Mouse (Mus musculus) lung, embryonic 16.5 days (tissue): Measurements from ENCODE around the gene Armh1. TPM values are rescaled to one million over a fixed set of nuclear protein-coding genes. Genes with fewer than 3 reads are reported as not detected.

Experiments used
- ATAC-seq: fragments of 200-750 bp; cut with Nextera tagmentation; 2 replicates; pipeline ENCODE4 v1.8.0; 2017; ENCODE audit warnings: low read depth, mild to moderate bottlenecking, moderate library complexity
- H3K27ac ChIP-seq: fragments of 300-500 bp; sonication (generic); 2 replicates; pipeline ENCODE4 v1.5.1; 2014; ENCODE audit warnings: mild to moderate bottlenecking, control low read depth, low read length
- H3K27me3 ChIP-seq: fragments of 300-500 bp; sonication (generic); 2 replicates; pipeline ENCODE4 v1.6.1; 2014; ENCODE audit warnings: low read depth, low read length, mixed read lengths; ENCODE audit not compliant: control insufficient read depth, insufficient read depth
- H3K36me3 ChIP-seq: fragments of 300-500 bp; sonication (generic); 2 replicates; pipeline ENCODE4 v1.6.1; 2014; ENCODE audit warnings: low read length; ENCODE audit not compliant: control insufficient read depth, insufficient read depth
- H3K4me1 ChIP-seq: fragments of 300-500 bp; sonication (generic); replicated peaks from 2 replicates; pipeline ENCODE4 v1.6.1; 2014; ENCODE audit warnings: low read length, mixed read lengths; ENCODE audit not compliant: control insufficient read depth, insufficient read depth
- H3K4me2 ChIP-seq: fragments of 300-500 bp; sonication (generic); 2 replicates; pipeline ENCODE4 v1.6.1; 2014; ENCODE audit warnings: low read depth, low read length, control low read depth
- H3K4me3 ChIP-seq: fragments of 300-500 bp; sonication (generic); 2 replicates; pipeline ENCODE4 v1.5.1; 2014; ENCODE audit warnings: mild to moderate bottlenecking, low read length, control low read depth
- H3K9ac ChIP-seq: fragments of 300-500 bp; sonication (generic); 2 replicates; pipeline ENCODE4 v1.6.1; 2014; ENCODE audit warnings: low read length, control low read depth
- H3K9me3 ChIP-seq: fragments of 300-500 bp; sonication (generic); 2 replicates; pipeline ENCODE4 v1.6.1; 2016; ENCODE audit warnings: low read length; ENCODE audit not compliant: control insufficient read depth
- WGBS: fragments of 180-500 bp; shearing (Covaris S2); extraction: QIAGEN DNeasy Blood & Tissue Kit; methylation state at CpG from one replicate; pipeline ENCODE4 v1.1.7; 2014; 5-methylcytosine and 5-hydroxymethylcytosine counted together
- polyA plus RNA-seq: library from polyadenylated mRNA; unstranded; fragments of >200 nt; fragmentation: Nextera tagmentation; extraction: Ambion mirVana; gene quantifications from 2 replicates; pipeline ENCODE4 v1.2.1, GENCODE M21; 2015

The Armh1 gene
- polyA plus RNA-seq, 1 experiment from 2014 or later: 2.0 TPM

DNA sequence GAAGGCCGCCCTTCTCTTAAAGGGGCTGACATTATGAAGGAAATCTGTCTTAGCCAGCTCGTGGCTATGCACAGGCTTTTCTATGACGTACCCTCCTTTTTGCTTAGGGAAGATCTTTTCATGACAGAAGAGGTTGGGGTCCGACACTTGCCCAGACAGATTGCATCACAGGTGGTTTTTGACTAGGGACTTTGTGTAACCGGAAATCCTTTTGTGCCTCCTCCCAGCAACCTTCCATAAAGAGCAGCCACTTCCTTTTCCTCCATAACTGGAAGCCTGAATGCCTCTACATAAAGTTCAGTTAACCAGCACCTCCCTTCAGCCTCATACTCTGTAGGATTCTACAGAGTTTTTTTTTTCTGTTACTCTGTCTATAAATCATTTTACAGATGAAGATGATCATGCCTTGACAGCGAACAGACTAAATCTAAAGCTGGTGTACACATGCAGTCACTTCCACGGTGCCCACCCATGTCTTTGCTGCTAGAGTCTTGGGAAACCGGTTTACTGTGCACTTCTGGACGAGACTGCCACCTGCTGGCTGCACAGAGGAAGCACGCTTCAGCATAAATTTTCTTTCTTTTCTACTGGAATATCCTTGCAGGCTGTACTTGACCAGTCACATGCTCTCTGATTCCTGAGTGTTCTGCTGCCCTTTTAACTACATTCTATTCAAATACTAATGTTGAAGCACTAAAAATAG, 33.3 kb downstream of the Armh1 start:
- H3K27me3 ChIP-seq: no peaks in the 10 kb centered on the region
- WGBS: 29% methylated on average over 10 of the region's 10 CpGs
- peak; percentile 54; the same call in 1 of the 2 replicates for ATAC-seq
- no peak overlapping the region for H3K4me3 ChIP-seq
- H3K9ac ChIP-seq: no peak overlapping the region
- no peaks in the 10 kb centered on the region for H3K9me3 ChIP-seq
- H3K4me1 ChIP-seq: peaks cover 2% of the 10 kb centered on the region; the same call in 1 of the 2 replicates
- no peaks in the 10 kb centered on the region for H3K36me3 ChIP-seq
- no peak overlapping the region for H3K4me2 ChIP-seq
- no peak overlapping the region for H3K27ac ChIP-seq

DNA sequence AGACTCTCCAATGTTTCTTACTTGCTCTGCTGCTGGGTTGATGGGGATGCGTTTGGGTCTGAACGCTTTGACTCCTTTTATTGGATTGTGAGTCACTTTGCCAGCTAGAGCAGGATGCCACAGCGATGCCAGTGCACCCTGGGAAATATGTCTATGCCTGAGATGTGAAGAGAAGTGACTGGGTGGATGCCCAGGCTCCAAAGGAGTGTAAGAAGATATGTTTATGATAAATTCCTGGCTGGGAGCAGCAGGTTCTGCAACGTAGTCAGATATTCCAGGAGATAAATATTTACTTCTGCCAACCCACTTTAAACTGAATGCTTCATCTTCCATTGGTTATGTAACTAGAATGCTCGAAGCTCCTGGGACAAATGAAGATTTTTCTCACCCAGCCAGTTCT, 34.9 kb downstream of the Armh1 start:
- Histone ChIP-seq H3K9ac (no peak overlapping the region), H3K27me3 (no peaks in the 10 kb centered on the region), H3K4me2 (no peak overlapping the region), H3K9me3 (no peaks in the 10 kb centered on the region), H3K36me3 (no peaks in the 10 kb centered on the region), H3K4me3 (no peak overlapping the region), H3K4me1 (peaks cover 2% of the 10 kb centered on the region; the same call in 1 of the 2 replicates), H3K27ac (no peak overlapping the region)
- 52% methylated on average over 5 of the region's 5 CpGs for WGBS
- ATAC-seq: no peak

DNA sequence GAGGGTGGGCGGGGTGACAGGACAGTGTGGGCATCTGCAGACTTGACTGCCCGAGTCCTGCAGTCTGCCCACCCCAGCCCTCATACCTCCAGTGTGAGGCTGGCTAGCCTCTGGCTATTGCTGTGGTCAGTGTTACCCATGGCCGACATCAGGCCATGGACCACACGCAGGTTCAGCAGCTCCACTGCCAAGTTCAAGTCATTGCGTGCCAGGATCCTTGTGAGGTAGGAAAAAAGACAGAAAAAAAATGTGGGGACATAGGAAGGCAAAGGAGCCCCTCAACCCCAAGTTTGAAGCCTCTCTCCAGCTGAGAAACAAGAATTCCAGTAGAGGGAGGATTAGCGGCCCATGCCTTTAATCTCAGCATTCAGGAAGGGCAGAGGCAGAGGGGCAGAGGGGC, 37.7 kb downstream of the Armh1 start:
- WGBS: 86% methylated on average over 6 of the region's 6 CpGs
- no peaks in the 10 kb centered on the region for H3K36me3 ChIP-seq

DNA sequence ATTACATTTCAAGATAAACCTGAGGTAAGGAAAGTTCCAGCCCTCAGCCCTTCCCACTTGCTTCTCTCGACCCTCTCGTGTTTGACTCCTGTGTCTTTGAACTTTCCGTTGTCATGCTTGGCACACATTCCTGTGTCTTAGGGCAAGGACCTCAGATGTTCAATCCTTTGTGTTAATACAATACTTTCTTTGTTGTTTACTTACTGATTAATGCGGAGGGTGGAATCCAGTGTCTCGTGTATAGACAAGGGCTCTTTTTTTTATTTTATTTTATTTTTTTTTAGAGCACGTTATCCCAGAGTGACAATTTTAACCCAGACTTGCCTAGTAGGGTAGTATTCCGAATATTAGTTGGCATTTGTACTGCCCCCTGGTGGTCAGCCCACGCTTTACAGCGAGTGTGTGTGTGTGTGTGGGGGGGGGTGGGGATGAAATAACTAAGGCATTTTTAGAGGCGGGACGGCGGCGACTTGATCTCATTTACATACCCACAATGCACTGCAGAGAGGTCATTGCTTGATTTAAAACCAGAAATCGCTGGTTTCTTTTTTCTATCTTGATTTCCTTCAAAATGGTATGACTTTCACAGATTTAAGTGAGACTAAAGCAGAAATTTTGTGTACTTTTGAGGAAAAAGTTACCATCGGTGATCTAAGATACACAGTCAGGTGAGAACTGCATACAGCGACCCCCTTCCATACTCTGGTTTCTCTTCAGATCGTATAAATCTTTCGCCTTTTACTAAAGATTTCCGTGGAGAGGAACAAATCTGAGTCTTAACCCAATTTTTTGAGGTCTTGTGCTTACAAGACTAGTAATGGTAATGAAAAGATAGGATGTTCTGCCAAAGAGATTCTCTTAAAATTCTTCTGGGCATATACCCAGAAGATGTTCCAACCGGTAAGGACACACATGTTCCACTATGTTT, 41.5 kb downstream of the Armh1 start:
- H3K27me3 ChIP-seq: no peaks in the 10 kb centered on the region
- ATAC-seq: peak; percentile 82

More for the DNA sequence above, 37.7 kb downstream of the Armh1 start:
- no peak for ATAC-seq
- Histone ChIP-seq H3K9me3 (no peaks in the 10 kb centered on the region), H3K27me3 (no peaks in the 10 kb centered on the region), H3K9ac (no peak overlapping the region), H3K27ac (no peak overlapping the region), H3K4me1 (peaks cover 2% of the 10 kb centered on the region; the same call in 1 of the 2 replicates), H3K4me2 (no peak overlapping the region), H3K4me3 (no peak overlapping the region)

DNA sequence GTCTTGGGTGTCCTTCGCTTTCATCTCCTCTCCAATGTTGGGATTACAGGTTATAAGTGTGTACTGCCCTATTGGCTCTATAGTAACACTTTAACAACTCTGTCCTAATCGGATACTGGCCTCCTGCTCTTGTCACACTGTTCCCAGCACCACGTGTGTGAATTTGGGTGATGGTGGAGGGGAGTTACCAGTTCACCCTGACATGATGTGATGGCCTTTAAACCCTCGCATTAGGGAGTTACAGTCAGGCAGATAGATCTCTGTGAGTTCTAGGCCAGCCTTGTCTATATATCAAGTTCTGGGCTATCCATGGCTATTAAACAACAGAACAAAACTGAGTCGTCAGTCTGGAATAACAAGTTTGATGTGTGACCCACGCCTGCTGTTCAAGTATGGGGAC, 42.3 kb downstream of the Armh1 start:
- H3K4me2 ChIP-seq: no peak overlapping the region
- H3K27ac ChIP-seq: no peak overlapping the region
- no peaks in the 10 kb centered on the region for H3K4me1 ChIP-seq
- H3K4me3 ChIP-seq: no peak overlapping the region
- H3K9ac ChIP-seq: no peak overlapping the region
- no peaks in the 10 kb centered on the region for H3K27me3 ChIP-seq
- no peaks in the 10 kb centered on the region for H3K36me3 ChIP-seq
- WGBS: 63% methylated on average over 6 of the region's 6 CpGs
- no peaks in the 10 kb centered on the region for H3K9me3 ChIP-seq
- ATAC-seq: 0 out of 2 replicates have a peak, but pooled peaks have one; percentile 12

More for the DNA sequence above, 41.5 kb downstream of the Armh1 start:
- WGBS: 4% methylated on average over 20 of the region's 20 CpGs
- no peaks in the 10 kb centered on the region for H3K9me3 ChIP-seq
- no peaks in the 10 kb centered on the region for H3K36me3 ChIP-seq
- H3K4me3 ChIP-seq: no peak overlapping the region
- no peak overlapping the region for H3K9ac ChIP-seq
- H3K4me1 ChIP-seq: no peaks in the 10 kb centered on the region
- 0 out of 2 replicates have a peak overlapping the region, but pooled peaks have one; percentile 9 for H3K4me2 ChIP-seq
- H3K27ac ChIP-seq: no peak overlapping the region

DNA sequence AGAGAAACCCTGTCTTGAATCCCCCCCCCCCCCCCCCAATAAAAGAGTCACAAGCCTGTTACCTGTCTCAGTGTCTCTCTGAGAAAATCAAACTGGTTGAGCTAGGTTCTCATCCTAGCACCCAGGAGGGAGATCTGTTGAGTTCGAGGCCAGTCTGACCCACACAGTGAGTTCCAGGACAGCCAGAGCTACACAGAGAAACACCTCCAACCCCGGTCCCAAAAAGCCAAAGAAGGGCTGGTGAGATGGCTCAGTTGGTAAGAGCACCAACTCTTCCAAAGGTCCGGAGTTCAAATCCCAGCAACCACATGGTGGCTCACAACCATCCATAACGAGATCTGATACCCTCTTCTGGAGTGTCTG, 49.0 kb downstream of the Armh1 start:
- peak overlapping the region; percentile 65 for H3K4me2 ChIP-seq
- 0 out of 2 replicates have a peak, but pooled peaks cover 2% of the 10 kb centered on the region for H3K4me1 ChIP-seq
- no peak for ATAC-seq
- H3K4me3 ChIP-seq: no peak overlapping the region; the same call in 1 of the 2 replicates
- no peaks in the 10 kb centered on the region for H3K27me3 ChIP-seq
- no peaks in the 10 kb centered on the region for H3K36me3 ChIP-seq
- no peaks in the 10 kb centered on the region for H3K9me3 ChIP-seq
- no peak overlapping the region for H3K9ac ChIP-seq
- WGBS: 41% methylated on average over 4 of the region's 4 CpGs
- H3K27ac ChIP-seq: peak overlapping the region; percentile 74

DNA sequence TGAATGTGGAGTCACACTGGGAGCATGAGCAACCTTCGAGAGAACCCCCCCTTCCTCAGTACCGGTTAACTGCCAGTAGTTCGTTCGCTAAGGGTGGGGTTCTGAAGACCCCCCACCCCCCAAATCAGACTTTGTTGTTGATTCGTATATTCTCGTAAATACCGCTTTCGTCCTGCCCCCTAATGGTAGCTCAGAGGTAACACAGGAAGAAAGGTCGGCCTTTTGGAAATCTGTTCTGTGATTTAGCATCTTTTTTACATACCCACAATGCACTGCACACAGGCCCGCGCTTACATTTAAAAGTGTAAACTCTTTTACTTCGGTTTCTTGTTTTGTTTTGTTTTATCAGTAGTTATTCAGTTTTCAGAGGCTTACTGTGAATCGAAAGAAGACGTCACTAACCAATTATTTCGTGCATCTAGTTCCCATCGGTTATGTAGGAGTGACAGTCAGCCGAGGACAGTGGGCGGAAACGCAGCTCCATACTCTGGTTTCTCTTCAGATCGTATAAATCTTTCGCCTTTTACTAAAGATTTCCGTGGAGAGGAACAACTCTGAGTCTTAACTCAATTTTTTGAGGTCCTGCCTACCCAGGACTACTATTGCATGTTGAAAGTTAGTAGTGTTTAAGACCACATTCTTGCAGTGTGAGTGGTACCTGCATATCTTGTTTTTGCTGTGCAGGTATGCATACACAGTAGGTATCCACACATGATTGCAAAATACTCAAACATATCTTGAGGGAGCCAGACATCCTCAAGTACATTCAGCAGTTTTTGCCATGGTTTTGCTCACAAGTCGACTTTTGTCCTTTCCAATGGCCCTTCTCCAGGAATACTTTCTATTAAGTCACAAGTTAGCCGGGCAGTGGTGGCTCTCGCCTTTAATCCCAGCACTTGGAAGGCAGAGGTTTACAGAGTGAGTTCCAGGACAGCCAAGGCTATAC, 49.6 kb downstream of the Armh1 start:
- Histone ChIP-seq H3K9ac (peak overlapping the region; percentile 64), H3K4me3 (peak overlapping the region; percentile 47), H3K9me3 (no peaks in the 10 kb centered on the region), H3K27me3 (no peaks in the 10 kb centered on the region), H3K4me2 (peak overlapping the region; percentile 65), H3K4me1 (0 out of 2 replicates have a peak, but pooled peaks cover 2% of the 10 kb centered on the region), H3K27ac (peak overlapping the region; percentile 74), H3K36me3 (no peaks in the 10 kb centered on the region)
- peak; percentile 93 for ATAC-seq
- WGBS: under 1% methylated on average over 25 of the region's 25 CpGs

DNA sequence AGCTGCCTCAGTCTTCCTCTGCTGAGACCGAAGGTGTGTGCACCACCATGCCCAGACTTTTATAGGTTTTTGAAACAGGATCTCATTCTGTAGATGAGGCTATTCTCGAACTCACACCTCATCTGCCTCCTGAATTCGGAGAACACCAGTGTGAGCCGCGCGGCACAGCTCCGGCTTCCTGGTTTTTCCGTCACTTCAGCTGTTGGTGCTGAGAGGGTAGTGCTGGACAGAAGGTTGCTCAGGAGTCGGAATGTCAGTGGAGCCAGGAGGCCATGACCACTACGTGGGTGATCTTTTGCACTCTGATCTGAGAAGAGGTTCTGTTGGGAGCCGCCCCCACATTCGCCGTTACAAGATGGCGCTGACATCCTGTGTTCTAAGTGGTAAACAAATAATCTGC, 60.1 kb downstream of the Armh1 start:
- no peak for ATAC-seq

More for the DNA sequence above, 60.1 kb downstream of the Armh1 start:
- Histone ChIP-seq H3K4me1 (peaks cover 8% of the 10 kb centered on the region; the same call in 1 of the 2 replicates), H3K27me3 (no peaks in the 10 kb centered on the region), H3K4me2 (no peak overlapping the region), H3K9me3 (no peaks in the 10 kb centered on the region), H3K36me3 (no peaks in the 10 kb centered on the region), H3K4me3 (no peak overlapping the region), H3K27ac (no peak overlapping the region), H3K9ac (no peak overlapping the region)
- WGBS: 91% methylated on average over 14 of the region's 14 CpGs
